Mouse (Mus musculus): ENCODE measurements around the gene Arid1b. TPM values are rescaled to one million over a fixed set of nuclear protein-coding genes. Genes with fewer than 3 reads are reported as not detected.

Gene Arid1b
- polyA plus RNA-seq, 1 experiment: 99.0 TPM

- Histone ChIP-seq H3K27ac (ENCODE audit: control insufficient read depth, insufficient read depth, low read length) (no peak overlapping the region), H3K36me3 (ENCODE audit: control insufficient read depth, insufficient read depth, low read length) (no peaks in the 10 kb centered on the region)
Measured at GRCm38 (mm10) chr17:5052091-5052799, 58.1 kb downstream of the Arid1b start.

GRCm38 (mm10) chr17:5052800-5053179 is 58.7 kb downstream of the Arid1b start:
- Histone ChIP-seq H3K36me3 (ENCODE audit: control insufficient read depth, insufficient read depth, low read length) (no peaks in the 10 kb centered on the region), H3K27ac (ENCODE audit: control insufficient read depth, insufficient read depth, low read length) (no peak overlapping the region), H3K4me3 (ENCODE audit: control insufficient read depth, insufficient read depth, low read length) (no peak overlapping the region), H3K4me1 (replicated peaks; ENCODE audit: control insufficient read depth, insufficient read depth, low read length) (peaks cover 31% of the 10 kb centered on the region), H3K27me3 (ENCODE audit: control insufficient read depth, insufficient read depth, low read length) (no peaks in the 10 kb centered on the region)
- TF ChIP-seq CTCF (IDR thresholded peaks at IDR 0.05; ENCODE audit: borderline replicate concordance, control insufficient read depth, extremely low read depth, insufficient read depth, low read length, poor library complexity) (no peak), POLR2A (IDR thresholded peaks at IDR 0.05; ENCODE audit: control insufficient read depth, extremely low read depth, insufficient read depth, low read length, poor library complexity) (no peak)
- DNase-seq: no peak
- 51% methylated on average over 4 of the region's 4 CpGs for WGBS

More at GRCm38 (mm10) chr17:5052091-5052799, 58.1 kb downstream of the Arid1b start:
- 93% methylated on average over 10 of the region's 10 CpGs for WGBS
- Histone ChIP-seq H3K27me3 (ENCODE audit: control insufficient read depth, insufficient read depth, low read length) (no peaks in the 10 kb centered on the region), H3K4me3 (ENCODE audit: control insufficient read depth, insufficient read depth, low read length) (no peak overlapping the region), H3K4me1 (replicated peaks; ENCODE audit: control insufficient read depth, insufficient read depth, low read length) (peaks cover 29% of the 10 kb centered on the region)
- DNase-seq: no peak
- TF ChIP-seq POLR2A (IDR thresholded peaks at IDR 0.05; ENCODE audit: control insufficient read depth, extremely low read depth, insufficient read depth, low read length, poor library complexity) (no peak), CTCF (IDR thresholded peaks at IDR 0.05; ENCODE audit: borderline replicate concordance, control insufficient read depth, extremely low read depth, insufficient read depth, low read length, poor library complexity) (no peak)

GRCm38 (mm10) chr17:5053201-5053600 is 59.1 kb downstream of the Arid1b start:
- peaks cover 34% of the 10 kb centered on the region for H3K4me1 ChIP-seq (replicated peaks; ENCODE audit: control insufficient read depth, insufficient read depth, low read length)
- H3K36me3 ChIP-seq (ENCODE audit: control insufficient read depth, insufficient read depth, low read length): no peaks in the 10 kb centered on the region
- H3K27me3 ChIP-seq (ENCODE audit: control insufficient read depth, insufficient read depth, low read length): no peaks in the 10 kb centered on the region
- TF ChIP-seq CTCF (IDR thresholded peaks at IDR 0.05; ENCODE audit: borderline replicate concordance, control insufficient read depth, extremely low read depth, insufficient read depth, low read length, poor library complexity): no peak
- TF ChIP-seq POLR2A (IDR thresholded peaks at IDR 0.05; ENCODE audit: control insufficient read depth, extremely low read depth, insufficient read depth, low read length, poor library complexity): no peak
- WGBS: 87% methylated on average over 16 of the region's 16 CpGs
- no peak overlapping the region for H3K27ac ChIP-seq (ENCODE audit: control insufficient read depth, insufficient read depth, low read length)
- no peak overlapping the region for H3K4me3 ChIP-seq (ENCODE audit: control insufficient read depth, insufficient read depth, low read length)
- no peak for DNase-seq

- peaks cover 52% of the 10 kb centered on the region for H3K4me1 ChIP-seq (replicated peaks; ENCODE audit: control insufficient read depth, insufficient read depth, low read length)
- DNase-seq: no peak
- WGBS: 85% methylated on average over 6 of the region's 6 CpGs
- no peaks in the 10 kb centered on the region for H3K27me3 ChIP-seq (ENCODE audit: control insufficient read depth, insufficient read depth, low read length)
- no peaks in the 10 kb centered on the region for H3K36me3 ChIP-seq (ENCODE audit: control insufficient read depth, insufficient read depth, low read length)
- no peak for TF ChIP-seq CTCF (IDR thresholded peaks at IDR 0.05; ENCODE audit: borderline replicate concordance, control insufficient read depth, extremely low read depth, insufficient read depth, low read length, poor library complexity)
- H3K27ac ChIP-seq (ENCODE audit: control insufficient read depth, insufficient read depth, low read length): no peak overlapping the region
- H3K4me3 ChIP-seq (ENCODE audit: control insufficient read depth, insufficient read depth, low read length): no peak overlapping the region
Measured at GRCm38 (mm10) chr17:5055412-5055811, 61.3 kb downstream of the Arid1b start.

GRCm38 (mm10) chr17:5056654-5057053 is 62.5 kb downstream of the Arid1b start:
- no peaks in the 10 kb centered on the region for H3K27me3 ChIP-seq (ENCODE audit: control insufficient read depth, insufficient read depth, low read length)
- H3K4me3 ChIP-seq (ENCODE audit: control insufficient read depth, insufficient read depth, low read length): no peak overlapping the region
- H3K4me1 ChIP-seq (replicated peaks; ENCODE audit: control insufficient read depth, insufficient read depth, low read length): peaks cover 61% of the 10 kb centered on the region
- TF ChIP-seq CTCF (IDR thresholded peaks at IDR 0.05; ENCODE audit: borderline replicate concordance, control insufficient read depth, extremely low read depth, insufficient read depth, low read length, poor library complexity) (no peak), POLR2A (IDR thresholded peaks at IDR 0.05; ENCODE audit: control insufficient read depth, extremely low read depth, insufficient read depth, low read length, poor library complexity) (no peak)
- no peak for DNase-seq
- H3K36me3 ChIP-seq (ENCODE audit: control insufficient read depth, insufficient read depth, low read length): no peaks in the 10 kb centered on the region
- no peak overlapping the region for H3K27ac ChIP-seq (ENCODE audit: control insufficient read depth, insufficient read depth, low read length)
- WGBS: 96% methylated on average over 4 of the region's 4 CpGs

- Histone ChIP-seq H3K4me1 (replicated peaks; ENCODE audit: control insufficient read depth, insufficient read depth, low read length) (peaks cover 60% of the 10 kb centered on the region), H3K27ac (ENCODE audit: control insufficient read depth, insufficient read depth, low read length) (no peak overlapping the region), H3K4me3 (ENCODE audit: control insufficient read depth, insufficient read depth, low read length) (no peak overlapping the region), H3K27me3 (ENCODE audit: control insufficient read depth, insufficient read depth, low read length) (no peaks in the 10 kb centered on the region), H3K36me3 (ENCODE audit: control insufficient read depth, insufficient read depth, low read length) (no peaks in the 10 kb centered on the region)
- TF ChIP-seq CTCF (IDR thresholded peaks at IDR 0.05; ENCODE audit: borderline replicate concordance, control insufficient read depth, extremely low read depth, insufficient read depth, low read length, poor library complexity): no peak
- no peak for DNase-seq
- WGBS: 40% methylated on average over 4 of the region's 4 CpGs
Measured at GRCm38 (mm10) chr17:5057286-5057685, 63.2 kb downstream of the Arid1b start.
